Mouse (Mus musculus): ENCODE data around the gene Gm11114.

Gm11114 gene

GRCm38 (mm10) chr9:85312473-85312872 lies at the start of gene Gm11114:
TSS of gene Gm11114 (plus strand) at chr9:85312773.
- no peak for DNase-seq (ENCODE audit: low spot score)

GRCm38 (mm10) chr9:85266847-85267246 lies 45.7 kb upstream of the Gm11114 start:
- DNase-seq (ENCODE audit: low spot score), result no peak

GRCm38 (mm10) chr9:85274114-85274513 lies 38.5 kb upstream of the Gm11114 start:
- DNase-seq (ENCODE audit: low spot score), result no peak

GRCm38 (mm10) chr9:85302849-85303248 lies 9.7 kb upstream of the Gm11114 start:
- no peak for DNase-seq (ENCODE audit: low spot score)

- DNase-seq (ENCODE audit: low spot score), result no peak
Observed at GRCm38 (mm10) chr9:85303378-85303777, 9.2 kb upstream of the Gm11114 start.

GRCm38 (mm10) chr9:85316122-85316521 lies 3.5 kb downstream of the Gm11114 start:
- no peak for DNase-seq (ENCODE audit: low spot score)

- no peak for DNase-seq (ENCODE audit: low spot score)
Observed at GRCm38 (mm10) chr9:85320167-85320951, 7.8 kb downstream of the Gm11114 start.

GRCm38 (mm10) chr9:85324158-85324875 lies 11.7 kb downstream of the Gm11114 start:
- DNase-seq (ENCODE audit: low spot score), result no peak

- DNase-seq (ENCODE audit: low spot score), result no peak
Observed at GRCm38 (mm10) chr9:85325201-85325868, 12.8 kb downstream of the Gm11114 start.

GRCm38 (mm10) chr9:85326292-85327241 lies 14.0 kb downstream of the Gm11114 start:
- DNase-seq (ENCODE audit: low spot score), result no peak

GRCm38 (mm10) chr9:85327242-85328211 lies 15.0 kb downstream of the Gm11114 start, which contains the start of gene Tent5a:
TSS of gene Tent5a (minus strand) at chr9:85327348.
- DNase-seq (ENCODE audit: low spot score), result peak; percentile 16

GRCm38 (mm10) chr9:85328259-85328658 lies 15.7 kb downstream of the Gm11114 start:
- DNase-seq (ENCODE audit: low spot score), result peak; percentile 70

GRCm38 (mm10) chr9:85331521-85331920 lies 18.9 kb downstream of the Gm11114 start:
- DNase-seq (ENCODE audit: low spot score), result no peak

- no peak for DNase-seq (ENCODE audit: low spot score)
Observed at GRCm38 (mm10) chr9:85336046-85336445, 23.5 kb downstream of the Gm11114 start.

- DNase-seq (ENCODE audit: low spot score), result no peak
Observed at GRCm38 (mm10) chr9:85340303-85340702, 27.7 kb downstream of the Gm11114 start.

GRCm38 (mm10) chr9:85342892-85343785 lies 30.6 kb downstream of the Gm11114 start:
- DNase-seq (ENCODE audit: low spot score), result no peak

GRCm38 (mm10) chr9:85347823-85348523 lies 35.4 kb downstream of the Gm11114 start:
- no peak for DNase-seq (ENCODE audit: low spot score)

GRCm38 (mm10) chr9:85355559-85355958 lies 43.0 kb downstream of the Gm11114 start:
- no peak for DNase-seq (ENCODE audit: low spot score)
